In genomic region chr7:65375621-65376020, GRCm38 (mm10) we compare ENCODE assay signal across 18 mouse cellular contexts.
DNase-seq lines count a peak whose midpoint lies in the region; ATAC-seq and TF ChIP-seq lines count a peak whose summit lies in the region.
"Had no signal": no experiment of that assay in that cellular context is flagged by ENCODE, and none has a peak within 500 bp of the region (broad histone marks: within the 10 kb centered on the region; RNA-seq: fewer than 3 reads in every experiment).

No protein-coding gene starts in this region.

- no peaks in the 10 kb centered on the region for H3K9me3 ChIP-seq in heart, embryonic 12.5 days (replicated peaks)
- H3K9me3 ChIP-seq in hindbrain, embryonic 15.5 days, result no peaks in the 10 kb centered on the region
- no peaks in the 10 kb centered on the region for H3K9me3 ChIP-seq in hindbrain, embryonic 14.5 days (ENCODE audit: control insufficient read depth, low read length)
- H3K9me3 ChIP-seq in lung, embryonic 15.5 days, result no peaks in the 10 kb centered on the region
- H3K9me3 ChIP-seq: limb, embryonic 10.5 days; midbrain, embryonic 12.5 days; neural tube, embryonic 15.5 days had no signal

- intact Hi-C loops in heart, postnatal 25 days (cut with DNase I), result no loop called here

- TF ChIP-seq CTCF in lung, adult 2 months (IDR thresholded peaks at IDR 0.05; ENCODE audit: insufficient read depth, low read length), result no peak

- no peak overlapping the region for H3K4me2 ChIP-seq in heart, embryonic 12.5 days
- no peak overlapping the region for H3K4me2 ChIP-seq in hindbrain, embryonic 15.5 days
- H3K4me2 ChIP-seq in hindbrain, embryonic 14.5 days (replicated peaks), result no peak overlapping the region
- no peak overlapping the region for H3K4me2 ChIP-seq in lung, embryonic 15.5 days
- no peak overlapping the region for H3K4me2 ChIP-seq in myocyte (ENCODE audit: low read depth)
- H3K4me2 ChIP-seq: midbrain, embryonic 12.5 days; neural tube, embryonic 15.5 days had no signal

- no peak for TF ChIP-seq POLR2A in lung, adult 2 months (IDR thresholded peaks at IDR 0.05; ENCODE audit: borderline replicate concordance, extremely low read depth, low read depth, low read length)
- TF ChIP-seq POLR2A in myocyte (IDR thresholded peaks at IDR 0.05; ENCODE audit: insufficient read length, low read depth), result no peak

- peak overlapping the region; percentile 55; the same call in 1 of the 2 replicates for H3K27ac ChIP-seq in heart, embryonic 12.5 days (ENCODE audit: poor library complexity, severe bottlenecking)
- H3K27ac ChIP-seq in hindbrain, embryonic 15.5 days (replicated peaks), result peak overlapping the region; percentile 18; the same call in 1 of the 2 replicates
- no peak overlapping the region for H3K27ac ChIP-seq in hindbrain, embryonic 14.5 days
- H3K27ac ChIP-seq in lung, embryonic 15.5 days, result peak overlapping the region; percentile 56
- H3K27ac ChIP-seq: limb, embryonic 10.5 days; midbrain, embryonic 12.5 days had no signal

- H3K4me3 ChIP-seq in heart, embryonic 12.5 days, result no peak overlapping the region
- no peak overlapping the region for H3K4me3 ChIP-seq in hindbrain, embryonic 15.5 days
- H3K4me3 ChIP-seq in hindbrain, embryonic 14.5 days (replicated peaks; ENCODE audit: low read length), result no peak overlapping the region
- no peak overlapping the region for H3K4me3 ChIP-seq in lung, embryonic 15.5 days
- no peak overlapping the region for H3K4me3 ChIP-seq in lung, adult 2 months (replicated peaks; ENCODE audit: extremely low read depth, low read depth, low read length)
- H3K4me3 ChIP-seq in myocyte, result no peak overlapping the region
- H3K4me3 ChIP-seq: limb, embryonic 10.5 days; midbrain, embryonic 12.5 days; neural tube, embryonic 15.5 days had no signal

- H3K4me1 ChIP-seq in heart, embryonic 12.5 days (replicated peaks), result peaks cover 29% of the 10 kb centered on the region
- peaks cover 8% of the 10 kb centered on the region for H3K4me1 ChIP-seq in hindbrain, embryonic 15.5 days (replicated peaks)
- peaks cover 4% of the 10 kb centered on the region; the same call in 1 of the 2 replicates for H3K4me1 ChIP-seq in hindbrain, embryonic 14.5 days (replicated peaks; ENCODE audit: control insufficient read depth, insufficient read depth, low read length)
- H3K4me1 ChIP-seq in lung, embryonic 15.5 days, result peaks cover 16% of the 10 kb centered on the region
- H3K4me1 ChIP-seq in lung, adult 2 months (ENCODE audit: control insufficient read depth, insufficient read depth, low read length), result peaks cover 20% of the 10 kb centered on the region
- H3K4me1 ChIP-seq: midbrain, embryonic 12.5 days had no signal

- no peak for ATAC-seq in heart, embryonic 12.5 days (ENCODE audit: insufficient number of reproducible peaks, low FRiP score)
- ATAC-seq in hindbrain, embryonic 15.5 days (ENCODE audit: low FRiP score, low read depth), result no peak
- no peak for ATAC-seq in hindbrain, embryonic 14.5 days (ENCODE audit: low FRiP score)
- ATAC-seq in lung, embryonic 15.5 days (ENCODE audit: borderline replicate concordance, extremely low read depth, low FRiP score, low TSS enrichment), result no peak
- ATAC-seq: forebrain, embryonic 14.5 days; hindbrain, postnatal 0 days; intestine, postnatal 0 days; liver, postnatal 0 days had no signal

- no peaks in the 10 kb centered on the region for H3K36me3 ChIP-seq in heart, embryonic 12.5 days
- no peaks in the 10 kb centered on the region for H3K36me3 ChIP-seq in hindbrain, embryonic 15.5 days
- H3K36me3 ChIP-seq in hindbrain, embryonic 14.5 days (replicated peaks; ENCODE audit: control insufficient read depth, insufficient read depth), result no peaks in the 10 kb centered on the region
- H3K36me3 ChIP-seq in lung, embryonic 15.5 days, result no peaks in the 10 kb centered on the region
- H3K36me3 ChIP-seq in myocyte (ENCODE audit: control insufficient read depth, insufficient read depth), result no peaks in the 10 kb centered on the region
- H3K36me3 ChIP-seq: limb, embryonic 10.5 days; midbrain, embryonic 12.5 days; neural tube, embryonic 15.5 days had no signal

- H3K9ac ChIP-seq in heart, embryonic 12.5 days, result no peak overlapping the region
- no peak overlapping the region for H3K9ac ChIP-seq in hindbrain, embryonic 15.5 days
- H3K9ac ChIP-seq in hindbrain, embryonic 14.5 days, result no peak overlapping the region
- H3K9ac ChIP-seq in lung, embryonic 15.5 days, result no peak overlapping the region
- H3K9ac ChIP-seq: liver, postnatal 0 days; midbrain, embryonic 12.5 days; neural tube, embryonic 15.5 days had no signal

- WGBS in heart, embryonic 12.5 days, result 79% methylated on average over 3 of the region's 3 CpGs
- WGBS in hindbrain, embryonic 15.5 days, result 89% methylated on average over 3 of the region's 3 CpGs
- WGBS in hindbrain, embryonic 14.5 days, result 87% methylated on average over 3 of the region's 3 CpGs
- WGBS in lung, embryonic 15.5 days, result 81% methylated on average over 3 of the region's 3 CpGs
- 77% methylated on average over 3 of the region's 3 CpGs for WGBS in lung, adult 2 months

- DNase-seq in heart, postnatal 25 days (ENCODE audit: low spot score), result no peak
- DNase-seq in hindbrain, embryonic 14.5 days (ENCODE audit: low spot score), result no peak
- DNase-seq in lung, adult 2 months, result no peak
- DNase-seq: cerebellum, adult 8-10 months; liver, postnatal 0 days; right cerebral cortex, postnatal 14 days; spleen, adult 18-20 months; thymus, postnatal 36 days had no signal

- H3K79me2 ChIP-seq in myocyte (ENCODE audit: control insufficient read depth, insufficient read depth), result no peaks in the 10 kb centered on the region

- no peak overlapping the region for H3ac ChIP-seq in myocyte (ENCODE audit: control insufficient read depth, insufficient read length)

- no peaks in the 10 kb centered on the region for H3K27me3 ChIP-seq in heart, embryonic 12.5 days (replicated peaks)
- H3K27me3 ChIP-seq in hindbrain, embryonic 15.5 days, result no peaks in the 10 kb centered on the region
- no peaks in the 10 kb centered on the region for H3K27me3 ChIP-seq in hindbrain, embryonic 14.5 days (ENCODE audit: control insufficient read depth, insufficient read depth, low read length)
- no peaks in the 10 kb centered on the region for H3K27me3 ChIP-seq in lung, embryonic 15.5 days
- no peaks in the 10 kb centered on the region for H3K27me3 ChIP-seq in myocyte (ENCODE audit: control insufficient read depth, insufficient read depth, insufficient read length)
- H3K27me3 ChIP-seq: midbrain, embryonic 12.5 days; neural tube, embryonic 15.5 days had no signal

TF ChIP-seq in myocyte, 11 proteins besides CTCF, POLR2A, EP300 and RAD21:
- no peak for TF ChIP-seq SRF (IDR thresholded peaks at IDR 0.05; ENCODE audit: control insufficient read depth, insufficient read length, low read depth)
- TF ChIP-seq MYOD1 (IDR thresholded peaks at IDR 0.05; ENCODE audit: control insufficient read depth in 1 of 3, insufficient read length in 2 of 3, low read depth in 2 of 3), result no peak
- no peak for TF ChIP-seq MYOG (IDR thresholded peaks at IDR 0.05; ENCODE audit: control insufficient read depth in 1 of 3, insufficient read depth in 1 of 3, insufficient read length in 2 of 3, low read depth in 2 of 3)
- no peak for TF ChIP-seq REST (IDR thresholded peaks at IDR 0.05; ENCODE audit: insufficient read depth, insufficient read length)
- TF ChIP-seq E2F4 (IDR thresholded peaks at IDR 0.05; ENCODE audit: insufficient read depth), result no peak
- TF ChIP-seq USF1 (IDR thresholded peaks at IDR 0.05; ENCODE audit: low read depth), result no peak
- 0 out of 2 replicates have a peak, but pooled peaks have one; percentile 44 for TF ChIP-seq CEBPB (IDR thresholded peaks at IDR 0.05; ENCODE audit: insufficient read depth, poor library complexity, severe bottlenecking)
- no peak for TF ChIP-seq TCF3 (IDR thresholded peaks at IDR 0.05; ENCODE audit: insufficient read length, low read depth)
